Mouse (Mus musculus): Measurements from ENCODE around the gene Fbxw4. TPM values are rescaled to one million over a fixed set of nuclear protein-coding genes. Genes with fewer than 3 reads are reported as not detected.
A peak's percentile ranks its signal among the peaks of the same experiment; 100 is the strongest.
"Not testable (repeated sequence)": the region's sequence is repeated elsewhere in the genome, so short reads cannot be mapped to it uniquely, and the experiment has no call there.

Gene Fbxw4
- total RNA-seq, 4 experiments from 2014 or later = 32.9 to 35.7 (median 33.6) TPM

GRCm38 (mm10) chr19:45656810-45657595, 3.1 kb downstream of the Fbxw4 start:
- no peak for DNase-seq (ENCODE audit: low spot score in 2 of 2)

GRCm38 (mm10) chr19:45655870-45656269, 4.2 kb downstream of the Fbxw4 start:
- DNase-seq (ENCODE audit: low spot score in 2 of 2) = no peak

GRCm38 (mm10) chr19:45653986-45654385, 6.1 kb downstream of the Fbxw4 start:
- no peak for DNase-seq (ENCODE audit: low spot score in 2 of 2)

- DNase-seq (ENCODE audit: low spot score in 2 of 2) = peak; percentile 31 to 46
Observed at GRCm38 (mm10) chr19:45652286-45652988, 7.7 kb downstream of the Fbxw4 start.

GRCm38 (mm10) chr19:45651524-45651923, 8.6 kb downstream of the Fbxw4 start:
- no peak for DNase-seq (ENCODE audit: low spot score in 2 of 2)

GRCm38 (mm10) chr19:45649776-45650175, 10.3 kb downstream of the Fbxw4 start:
- DNase-seq (ENCODE audit: low spot score in 2 of 2) = no peak

GRCm38 (mm10) chr19:45648469-45648868, 11.6 kb downstream of the Fbxw4 start:
- DNase-seq (ENCODE audit: low spot score in 2 of 2) = not testable (repeated sequence)

- DNase-seq (ENCODE audit: low spot score in 2 of 2) = no peak
Observed at GRCm38 (mm10) chr19:45646866-45647265, 13.2 kb downstream of the Fbxw4 start.

- DNase-seq (ENCODE audit: low spot score in 2 of 2) = no peak
Observed at GRCm38 (mm10) chr19:45640691-45641090, 19.4 kb downstream of the Fbxw4 start.

- no peak for DNase-seq (ENCODE audit: low spot score in 2 of 2)
Observed at GRCm38 (mm10) chr19:45635960-45636359, 24.2 kb downstream of the Fbxw4 start.

- no peak for DNase-seq (ENCODE audit: low spot score in 2 of 2)
Observed at GRCm38 (mm10) chr19:45631584-45631983, 28.5 kb downstream of the Fbxw4 start.

GRCm38 (mm10) chr19:45630953-45631352, 29.2 kb downstream of the Fbxw4 start:
- DNase-seq (ENCODE audit: low spot score in 2 of 2) = no peak

GRCm38 (mm10) chr19:45629219-45629618, 30.9 kb downstream of the Fbxw4 start:
- no peak for DNase-seq (ENCODE audit: low spot score in 2 of 2)

GRCm38 (mm10) chr19:45628649-45629048, 31.5 kb downstream of the Fbxw4 start:
- no peak for DNase-seq (ENCODE audit: low spot score in 2 of 2)

- no peak for DNase-seq (ENCODE audit: low spot score in 2 of 2)
Observed at GRCm38 (mm10) chr19:45627036-45627435, 33.1 kb downstream of the Fbxw4 start.

GRCm38 (mm10) chr19:45623710-45624109, 36.4 kb downstream of the Fbxw4 start:
- no peak for DNase-seq (ENCODE audit: low spot score in 2 of 2)

- no peak for DNase-seq (ENCODE audit: low spot score in 2 of 2)
Observed at GRCm38 (mm10) chr19:45622144-45622543, 38.0 kb downstream of the Fbxw4 start.

- no peak for DNase-seq (ENCODE audit: low spot score in 2 of 2)
Observed at GRCm38 (mm10) chr19:45621061-45621460, 39.1 kb downstream of the Fbxw4 start.

GRCm38 (mm10) chr19:45619744-45620501, 40.2 kb downstream of the Fbxw4 start:
- DNase-seq (ENCODE audit: low spot score in 2 of 2) = no peak

- DNase-seq (ENCODE audit: low spot score in 2 of 2) = no peak
Observed at GRCm38 (mm10) chr19:45618184-45618583, 41.9 kb downstream of the Fbxw4 start.

GRCm38 (mm10) chr19:45616735-45617134, 43.4 kb downstream of the Fbxw4 start:
- DNase-seq (ENCODE audit: low spot score in 2 of 2) = no peak

- DNase-seq (ENCODE audit: low spot score in 2 of 2) = no peak
Observed at GRCm38 (mm10) chr19:45616214-45616518, 43.9 kb downstream of the Fbxw4 start.

All from gastrocnemius, adult 8-10 months (tissue).